8 mouse cellular contexts compared by ENCODE assay signal in genomic region chr4:41713197-41714067, GRCm38 (mm10). TPM values are rescaled to one million over a fixed set of nuclear protein-coding genes. Genes with fewer than 3 reads are reported as not detected.
DNase-seq lines count a peak whose midpoint lies in the region; ATAC-seq and TF ChIP-seq lines count a peak whose summit lies in the region.

Gene Rpp25l (minus strand): TSS chr4:41713534.

- TF ChIP-seq CTCF in brain, embryonic 14.5 days (IDR thresholded peaks at IDR 0.05; ENCODE audit: borderline replicate concordance, extremely low read depth, insufficient read depth, insufficient read length): peak; percentile 43
- TF ChIP-seq CTCF in kidney, postnatal 0 days (IDR thresholded peaks at IDR 0.05; ENCODE audit: low read depth): peak; percentile 38; the same call in 1 of the 2 replicates

- peak; percentile 91 for TF ChIP-seq POLR2A in brain, embryonic 14.5 days (IDR thresholded peaks at IDR 0.05; ENCODE audit: borderline replicate concordance, extremely low read depth, insufficient read depth, insufficient read length, poor library complexity, severe bottlenecking)

- peaks cover 35% of the 10 kb centered on the region for H3K4me1 ChIP-seq in erythroblast, embryonic 14.5 days (ENCODE audit: control insufficient read depth)
- peaks cover 23% of the 10 kb centered on the region for H3K4me1 ChIP-seq in heart, embryonic 12.5 days (replicated peaks)
- H3K4me1 ChIP-seq in kidney, postnatal 0 days (replicated peaks; ENCODE audit: insufficient read depth, low read length): peaks cover 21% of the 10 kb centered on the region
- peaks cover 33% of the 10 kb centered on the region for H3K4me1 ChIP-seq in liver, embryonic 13.5 days (replicated peaks)
- H3K4me1 ChIP-seq in stomach, embryonic 15.5 days: peaks cover 22% of the 10 kb centered on the region

- H3K9ac ChIP-seq in heart, embryonic 12.5 days: peak within 1 kb of the TSS; percentile 91
- peak within 1 kb of the TSS; percentile 93 for H3K9ac ChIP-seq in kidney, postnatal 0 days (ENCODE audit: low read depth, low read length)
- H3K9ac ChIP-seq in liver, embryonic 13.5 days: peak within 1 kb of the TSS; percentile 93
- H3K9ac ChIP-seq in stomach, embryonic 15.5 days: peak within 1 kb of the TSS; percentile 92

- H3K27me3 ChIP-seq in erythroblast, embryonic 14.5 days (ENCODE audit: control insufficient read depth): peaks cover 3% of the 10 kb centered on the region; the same call in 1 of the 2 replicates
- no peaks in the 10 kb centered on the region for H3K27me3 ChIP-seq in heart, embryonic 12.5 days (replicated peaks)
- H3K27me3 ChIP-seq in kidney, postnatal 0 days (ENCODE audit: insufficient read depth, low read length): no peaks in the 10 kb centered on the region
- no peaks in the 10 kb centered on the region for H3K27me3 ChIP-seq in liver, embryonic 13.5 days
- no peaks in the 10 kb centered on the region for H3K27me3 ChIP-seq in stomach, embryonic 15.5 days (replicated peaks)

- H3K9me3 ChIP-seq in erythroblast, embryonic 14.5 days (ENCODE audit: control insufficient read depth, low read length): no peaks in the 10 kb centered on the region
- no peaks in the 10 kb centered on the region for H3K9me3 ChIP-seq in heart, embryonic 12.5 days (replicated peaks)
- H3K9me3 ChIP-seq in kidney, postnatal 0 days (replicated peaks; ENCODE audit: low read length): no peaks in the 10 kb centered on the region
- no peaks in the 10 kb centered on the region for H3K9me3 ChIP-seq in liver, embryonic 13.5 days (replicated peaks)
- H3K9me3 ChIP-seq in stomach, embryonic 15.5 days: no peaks in the 10 kb centered on the region

- WGBS in heart, embryonic 12.5 days: under 1% methylated on average over 61 of the region's 61 CpGs
- WGBS in kidney, postnatal 0 days: under 1% methylated on average over 61 of the region's 61 CpGs
- WGBS in liver, embryonic 13.5 days (ENCODE audit: insufficient replicate concordance): under 1% methylated on average over 61 of the region's 61 CpGs
- under 1% methylated on average over 61 of the region's 61 CpGs for WGBS in stomach, embryonic 15.5 days

- H3K36me3 ChIP-seq in erythroblast, embryonic 14.5 days (ENCODE audit: control insufficient read depth): peaks cover 56% of the 10 kb centered on the region
- peaks cover 37% of the 10 kb centered on the region for H3K36me3 ChIP-seq in heart, embryonic 12.5 days
- peaks cover 14% of the 10 kb centered on the region; the same call in 1 of the 2 replicates for H3K36me3 ChIP-seq in kidney, postnatal 0 days (ENCODE audit: insufficient read depth, low read length)
- peaks cover 32% of the 10 kb centered on the region for H3K36me3 ChIP-seq in liver, embryonic 13.5 days
- H3K36me3 ChIP-seq in stomach, embryonic 15.5 days: peaks cover 16% of the 10 kb centered on the region

- peak; percentile 89 for DNase-seq in CD4-positive helper T cell, adult 2 months (ENCODE audit: low read depth, low spot score)
- peak; percentile 90 for DNase-seq in brain, embryonic 14.5 days (ENCODE audit: low read depth)
- DNase-seq in kidney, postnatal 0 days (ENCODE audit: low spot score): peak; percentile 79
- DNase-seq in liver, embryonic 13.5 days: peak; percentile 78
- peak; percentile 68 to 78 for DNase-seq in natural killer cell, adult 2 months (ENCODE audit: low spot score in 2 of 2)

- peak within 1 kb of the TSS; percentile 58 for H3K27ac ChIP-seq in heart, embryonic 12.5 days (ENCODE audit: poor library complexity, severe bottlenecking)
- peak within 1 kb of the TSS; percentile 70 for H3K27ac ChIP-seq in kidney, postnatal 0 days
- peak within 1 kb of the TSS; percentile 68 for H3K27ac ChIP-seq in liver, embryonic 13.5 days
- H3K27ac ChIP-seq in stomach, embryonic 15.5 days: peak within 1 kb of the TSS; percentile 70

- ATAC-seq in heart, embryonic 12.5 days (ENCODE audit: insufficient number of reproducible peaks, low FRiP score): peak; percentile 81
- peak; percentile 65 for ATAC-seq in kidney, postnatal 0 days (replicated peaks; ENCODE audit: low FRiP score, low read depth)
- ATAC-seq in liver, embryonic 13.5 days (ENCODE audit: low read depth): peak; percentile 86
- ATAC-seq in stomach, embryonic 15.5 days (ENCODE audit: insufficient read depth, low FRiP score, low read depth): peak; percentile 74

- peak within 1 kb of the TSS; percentile 73 for H3K4me3 ChIP-seq in erythroblast, embryonic 14.5 days (replicated peaks)
- peak within 1 kb of the TSS; percentile 71 for H3K4me3 ChIP-seq in heart, embryonic 12.5 days
- H3K4me3 ChIP-seq in kidney, postnatal 0 days (replicated peaks; ENCODE audit: low read depth, low read length): peak within 1 kb of the TSS; percentile 80
- peak within 1 kb of the TSS; percentile 86 for H3K4me3 ChIP-seq in liver, embryonic 13.5 days (replicated peaks)
- peak within 1 kb of the TSS; percentile 82 for H3K4me3 ChIP-seq in stomach, embryonic 15.5 days (replicated peaks)

- peak within 1 kb of the TSS; percentile 94 for H3K4me2 ChIP-seq in heart, embryonic 12.5 days
- H3K4me2 ChIP-seq in kidney, postnatal 0 days (ENCODE audit: low read length): peak within 1 kb of the TSS; percentile 92
- H3K4me2 ChIP-seq in liver, embryonic 13.5 days: peak within 1 kb of the TSS; percentile 94
- H3K4me2 ChIP-seq in stomach, embryonic 15.5 days: peak within 1 kb of the TSS; percentile 81

RNA-seq across cellular contexts. Expression of gene Rpp25l, which starts in this region (rescaled TPM):
- 53.9 and 79.7 TPM in 2 replicates for polyA plus RNA-seq in brain, embryonic 14.5 days (2012; rRNA removed)
- polyA plus RNA-seq in erythroblast, embryonic 14.5 days (2012): 7.5 and 11.4 TPM in 2 replicates
- 39.7 and 40.9 TPM in 2 replicates for polyA plus RNA-seq in heart, embryonic 12.5 days (2016; fragmentation: Nextera tagmentation; extraction: Ambion mirVana)
- polyA plus RNA-seq in kidney, postnatal 0 days (2015; fragmentation: Nextera tagmentation; extraction: Ambion mirVana): 63.3 and 65.2 TPM in 2 replicates
- polyA plus RNA-seq in liver, embryonic 13.5 days (2015; fragmentation: Nextera tagmentation; extraction: Ambion mirVana): 38.6 and 40.8 TPM in 2 replicates
- 59.5 and 61.1 TPM in 2 replicates for polyA plus RNA-seq in stomach, embryonic 15.5 days (2015; fragmentation: Nextera tagmentation; extraction: Ambion mirVana)

Comparison
In these comparisons a context has a peak if more than half of its experiments do, and no peak if none do; other contexts are left out.
1. Peak in every context shown above with its lines: DNase-seq, ATAC-seq, H3K4me3 ChIP-seq and H3K27ac ChIP-seq.